Mouse (Mus musculus): ENCODE measurements around the gene Bmper.

Bmper gene

GRCm38 (mm10) chr9:23442168-23442567 is 219.3 kb downstream of the Bmper start:
- DNase-seq = no peak

- DNase-seq = no peak
These were observed 222.1 kb downstream of the Bmper start for GRCm38 (mm10) chr9:23444975-23445374.

GRCm38 (mm10) chr9:23447271-23447961 is 224.5 kb downstream of the Bmper start:
- DNase-seq = no peak

- no peak for DNase-seq
These were observed 230.4 kb downstream of the Bmper start for GRCm38 (mm10) chr9:23453309-23453708.

GRCm38 (mm10) chr9:23457186-23457585 is 234.3 kb downstream of the Bmper start:
- no peak for DNase-seq

- DNase-seq = no peak
These were observed 237.8 kb downstream of the Bmper start for GRCm38 (mm10) chr9:23460721-23461120.

- DNase-seq = no peak
These were observed 240.2 kb downstream of the Bmper start for GRCm38 (mm10) chr9:23462949-23463608.

- peak; percentile 91 for DNase-seq
These were observed 242.2 kb downstream of the Bmper start for GRCm38 (mm10) chr9:23464981-23465630.

GRCm38 (mm10) chr9:23469886-23470285 is 247.0 kb downstream of the Bmper start:
- peak; percentile 93 for DNase-seq

GRCm38 (mm10) chr9:23485851-23486250 is 263.0 kb downstream of the Bmper start:
- no peak for DNase-seq

- DNase-seq = no peak
These were observed 264.0 kb downstream of the Bmper start for GRCm38 (mm10) chr9:23486725-23487378.

- no peak for DNase-seq
These were observed 265.4 kb downstream of the Bmper start for GRCm38 (mm10) chr9:23488265-23488664.

- no peak for DNase-seq
These were observed 272.5 kb downstream of the Bmper start for GRCm38 (mm10) chr9:23495400-23495799.

GRCm38 (mm10) chr9:23497626-23498025 is 274.8 kb downstream of the Bmper start:
- no peak for DNase-seq

GRCm38 (mm10) chr9:23533870-23534269 is 311.0 kb downstream of the Bmper start:
- DNase-seq = no peak

All from heart, adult 11 months (tissue).